Mouse (Mus musculus): ENCODE results near the gene Iqschfp. TPM values are rescaled to one million over a fixed set of nuclear protein-coding genes. Genes with fewer than 3 reads are reported as not detected.

Iqschfp gene
- polyA plus RNA-seq, 1 experiment from 2014 or later, result not detected

DNA sequence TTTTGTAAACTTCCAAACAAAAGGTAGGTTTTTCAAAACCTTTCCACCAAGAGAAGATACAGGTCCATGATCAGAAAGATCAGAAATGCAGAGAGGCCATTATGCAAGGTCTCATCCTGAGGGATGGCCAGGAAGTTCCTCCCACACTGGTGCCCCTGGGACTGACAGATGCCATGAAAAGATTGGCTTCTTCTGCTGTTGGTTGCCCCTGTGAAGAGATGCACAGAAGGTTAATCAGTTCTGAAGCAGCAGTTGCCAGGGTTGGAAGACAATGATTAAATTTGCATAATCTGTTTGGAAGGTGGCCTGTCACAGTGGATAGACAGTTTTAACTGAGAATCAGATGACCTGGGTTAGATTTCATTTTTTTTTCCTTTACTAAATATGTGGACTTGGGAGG is 491.6 kb downstream of the Iqschfp start:
- no peak overlapping the region for H3K4me3 ChIP-seq (replicated peaks)
- H3K9me3 ChIP-seq (replicated peaks), result no peaks in the 10 kb centered on the region
- no peak overlapping the region for H3K4me2 ChIP-seq
- no peaks in the 10 kb centered on the region; the same call in 1 of the 2 replicates for H3K27me3 ChIP-seq
- H3K9ac ChIP-seq, result no peak overlapping the region
- 0 out of 2 replicates have a peak, but pooled peaks cover 5% of the 10 kb centered on the region for H3K4me1 ChIP-seq
- no peak overlapping the region for H3K27ac ChIP-seq
- H3K36me3 ChIP-seq, result no peaks in the 10 kb centered on the region
- no peak for ATAC-seq (replicated peaks; ENCODE audit: low FRiP score)

DNA sequence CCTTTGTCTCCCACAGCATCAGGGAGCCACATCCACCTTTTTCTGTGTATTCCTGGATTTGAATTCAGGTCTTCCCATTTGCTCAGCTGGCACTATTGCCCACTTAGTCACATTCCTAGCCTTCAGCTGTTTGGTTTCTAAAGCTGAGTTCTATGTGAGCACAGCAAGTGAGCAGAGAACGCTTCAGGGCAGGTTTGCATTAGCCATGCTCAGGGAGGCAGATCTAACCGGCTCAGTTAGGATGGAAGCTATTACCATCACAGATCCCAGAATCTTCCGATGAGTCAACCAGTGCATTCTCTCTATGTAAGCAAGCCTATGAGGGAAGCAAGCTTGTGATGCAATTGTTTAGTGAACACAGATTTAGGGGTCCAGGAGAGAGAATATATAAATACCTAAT is 493.5 kb downstream of the Iqschfp start:
- H3K9ac ChIP-seq, result no peak overlapping the region
- no peak for ATAC-seq (replicated peaks; ENCODE audit: low FRiP score)
- H3K27me3 ChIP-seq, result no peaks in the 10 kb centered on the region; the same call in 1 of the 2 replicates
- H3K9me3 ChIP-seq (replicated peaks), result no peaks in the 10 kb centered on the region
- no peaks in the 10 kb centered on the region for H3K36me3 ChIP-seq
- H3K27ac ChIP-seq, result no peak overlapping the region
- H3K4me1 ChIP-seq, result no peaks in the 10 kb centered on the region
- H3K4me2 ChIP-seq, result no peak overlapping the region
- no peak overlapping the region for H3K4me3 ChIP-seq (replicated peaks)
- WGBS, result 81% methylated on average over 3 of the region's 3 CpGs

- H3K9me3 ChIP-seq (replicated peaks), result no peaks in the 10 kb centered on the region
- 79% methylated on average over 3 of the region's 3 CpGs for WGBS
Measured at GRCm38 (mm10) chr3:68388023-68388422, 496.0 kb downstream of the Iqschfp start.

DNA sequence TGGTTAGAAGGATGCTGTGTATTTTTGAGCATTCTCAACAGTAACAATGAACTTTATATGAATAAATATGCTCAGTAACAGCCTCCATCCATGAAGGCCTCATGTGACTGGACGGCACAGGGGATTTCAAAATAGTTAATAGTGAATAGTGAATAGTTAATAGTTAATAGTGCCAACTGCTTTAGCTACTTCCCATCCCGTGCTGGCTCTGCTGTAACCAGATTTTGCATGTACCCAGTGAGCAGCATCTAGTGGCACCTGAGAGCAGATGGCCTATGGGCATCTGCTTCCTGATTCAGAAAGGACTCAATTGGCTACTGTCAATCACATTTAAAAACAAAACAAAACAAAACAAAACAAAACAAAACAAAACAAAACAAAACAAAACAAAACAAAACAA is 501.5 kb downstream of the Iqschfp start:
- H3K4me1 ChIP-seq, result no peaks in the 10 kb centered on the region
- no peak overlapping the region for H3K4me3 ChIP-seq (replicated peaks)
- no peaks in the 10 kb centered on the region for H3K27me3 ChIP-seq
- no peaks in the 10 kb centered on the region for H3K36me3 ChIP-seq
- H3K4me2 ChIP-seq, result no peak overlapping the region
- H3K9me3 ChIP-seq (replicated peaks), result no peaks in the 10 kb centered on the region
- ATAC-seq (replicated peaks; ENCODE audit: low FRiP score), result no peak
- no peak overlapping the region for H3K9ac ChIP-seq
- 55% methylated on average over 2 of the region's 2 CpGs for WGBS
- no peak overlapping the region for H3K27ac ChIP-seq

More at GRCm38 (mm10) chr3:68388023-68388422, 496.0 kb downstream of the Iqschfp start:
- H3K4me1 ChIP-seq, result no peaks in the 10 kb centered on the region
- no peak overlapping the region for H3K4me3 ChIP-seq (replicated peaks)
- H3K9ac ChIP-seq, result no peak overlapping the region
- no peak overlapping the region for H3K4me2 ChIP-seq
- ATAC-seq (replicated peaks; ENCODE audit: low FRiP score), result no peak
- H3K36me3 ChIP-seq, result no peaks in the 10 kb centered on the region
- H3K27me3 ChIP-seq, result no peaks in the 10 kb centered on the region; the same call in 1 of the 2 replicates
- H3K27ac ChIP-seq, result no peak overlapping the region

DNA sequence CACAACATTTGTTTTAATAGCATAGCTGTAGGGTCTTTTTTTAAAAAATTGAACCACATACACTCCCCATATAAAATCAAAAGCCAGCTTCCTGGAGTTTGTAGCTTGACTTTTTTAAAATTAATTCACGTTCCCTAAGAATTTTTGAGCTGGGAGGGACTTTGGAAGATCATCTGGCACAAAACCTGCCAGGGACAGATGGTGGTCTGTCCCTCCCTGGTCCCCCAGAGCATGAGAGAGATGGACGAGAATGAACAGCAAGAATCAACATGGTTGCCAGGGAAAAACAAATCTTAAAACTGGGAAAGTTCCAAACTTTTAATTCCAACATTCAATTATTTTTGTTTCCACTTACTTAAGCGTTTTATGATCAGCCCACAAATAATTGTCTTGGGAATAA is 506.7 kb downstream of the Iqschfp start:
- no peak for ATAC-seq (replicated peaks; ENCODE audit: low FRiP score)
- no peak overlapping the region for H3K4me3 ChIP-seq (replicated peaks)
- H3K9ac ChIP-seq, result no peak overlapping the region
- H3K4me1 ChIP-seq, result no peaks in the 10 kb centered on the region
- 81% methylated on average over 3 of the region's 3 CpGs for WGBS
- no peaks in the 10 kb centered on the region for H3K27me3 ChIP-seq
- H3K27ac ChIP-seq, result no peak overlapping the region
- H3K4me2 ChIP-seq, result no peak overlapping the region
- H3K36me3 ChIP-seq, result no peaks in the 10 kb centered on the region
- no peaks in the 10 kb centered on the region for H3K9me3 ChIP-seq (replicated peaks)

GRCm38 (mm10) chr3:68400121-68400520 is 508.1 kb downstream of the Iqschfp start:
- 71% methylated on average over 7 of the region's 7 CpGs for WGBS
- no peak overlapping the region for H3K4me3 ChIP-seq (replicated peaks)
- no peaks in the 10 kb centered on the region for H3K27me3 ChIP-seq
- no peak overlapping the region for H3K9ac ChIP-seq
- no peak overlapping the region for H3K4me2 ChIP-seq
- no peaks in the 10 kb centered on the region for H3K36me3 ChIP-seq
- ATAC-seq (replicated peaks; ENCODE audit: low FRiP score), result no peak
- no peaks in the 10 kb centered on the region for H3K4me1 ChIP-seq
- H3K9me3 ChIP-seq (replicated peaks), result no peaks in the 10 kb centered on the region
- no peak overlapping the region for H3K27ac ChIP-seq

- H3K36me3 ChIP-seq, result no peaks in the 10 kb centered on the region
- no peaks in the 10 kb centered on the region for H3K4me1 ChIP-seq
- no peak overlapping the region for H3K9ac ChIP-seq
- no peaks in the 10 kb centered on the region for H3K9me3 ChIP-seq (replicated peaks)
- H3K4me2 ChIP-seq, result no peak overlapping the region
- no peak overlapping the region for H3K27ac ChIP-seq
- H3K4me3 ChIP-seq (replicated peaks), result no peak overlapping the region
- 81% methylated on average over 4 of the region's 4 CpGs for WGBS
- ATAC-seq (replicated peaks; ENCODE audit: low FRiP score), result no peak
- H3K27me3 ChIP-seq, result no peaks in the 10 kb centered on the region
Measured at GRCm38 (mm10) chr3:68403343-68403742, 511.3 kb downstream of the Iqschfp start.

GRCm38 (mm10) chr3:68403783-68404217 is 511.8 kb downstream of the Iqschfp start:
- no peak for ATAC-seq (replicated peaks; ENCODE audit: low FRiP score)
- Histone ChIP-seq H3K4me2 (no peak overlapping the region), H3K27ac (no peak overlapping the region), H3K9ac (no peak overlapping the region), H3K4me3 (replicated peaks) (no peak overlapping the region), H3K4me1 (no peaks in the 10 kb centered on the region), H3K9me3 (replicated peaks) (no peaks in the 10 kb centered on the region), H3K36me3 (no peaks in the 10 kb centered on the region), H3K27me3 (no peaks in the 10 kb centered on the region)
- WGBS, result 88% methylated on average over 2 of the region's 2 CpGs

GRCm38 (mm10) chr3:68405724-68406123 is 513.7 kb downstream of the Iqschfp start:
- 78% methylated on average over 5 of the region's 5 CpGs for WGBS
- H3K36me3 ChIP-seq, result no peaks in the 10 kb centered on the region
- H3K9me3 ChIP-seq (replicated peaks), result no peaks in the 10 kb centered on the region
- no peaks in the 10 kb centered on the region for H3K27me3 ChIP-seq
- no peak overlapping the region for H3K9ac ChIP-seq
- H3K4me1 ChIP-seq, result no peaks in the 10 kb centered on the region
- H3K27ac ChIP-seq, result no peak overlapping the region
- H3K4me2 ChIP-seq, result no peak overlapping the region
- ATAC-seq (replicated peaks; ENCODE audit: low FRiP score), result no peak
- H3K4me3 ChIP-seq (replicated peaks), result no peak overlapping the region

- no peak overlapping the region for H3K4me2 ChIP-seq
- no peaks in the 10 kb centered on the region for H3K9me3 ChIP-seq (replicated peaks)
- 36% methylated on average over 3 of the region's 3 CpGs for WGBS
- no peaks in the 10 kb centered on the region for H3K27me3 ChIP-seq
- no peak overlapping the region for H3K4me3 ChIP-seq (replicated peaks)
- ATAC-seq (replicated peaks; ENCODE audit: low FRiP score), result peak; percentile 60; the same call in 1 of the 2 replicates
- H3K4me1 ChIP-seq, result peaks cover 4% of the 10 kb centered on the region; the same call in 1 of the 2 replicates
- H3K27ac ChIP-seq, result no peak overlapping the region
- no peaks in the 10 kb centered on the region for H3K36me3 ChIP-seq
- no peak overlapping the region for H3K9ac ChIP-seq
Measured at GRCm38 (mm10) chr3:68412262-68412661, 520.2 kb downstream of the Iqschfp start.

DNA sequence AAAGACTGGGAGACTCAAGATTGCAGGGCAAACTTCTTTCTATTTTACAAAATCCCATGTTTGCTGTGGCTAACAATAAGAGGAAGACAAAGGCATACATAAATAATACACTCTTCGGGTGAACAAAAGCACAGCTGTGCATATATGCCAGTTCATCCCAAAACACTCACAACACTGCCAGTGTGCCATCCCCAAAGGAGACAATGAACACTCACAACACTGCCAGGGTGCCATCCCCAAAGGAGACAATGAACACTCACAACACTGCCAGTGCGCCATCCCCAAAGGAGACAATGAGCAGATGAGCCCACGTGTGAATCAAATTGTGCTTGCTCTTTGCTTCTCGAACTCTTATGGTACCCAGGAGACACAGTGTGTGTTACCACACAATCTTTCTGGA is 527.8 kb downstream of the Iqschfp start:
- ATAC-seq (replicated peaks; ENCODE audit: low FRiP score), result no peak
- Histone ChIP-seq H3K27ac (no peak overlapping the region), H3K4me1 (no peaks in the 10 kb centered on the region), H3K36me3 (no peaks in the 10 kb centered on the region), H3K4me2 (no peak overlapping the region), H3K27me3 (no peaks in the 10 kb centered on the region), H3K4me3 (replicated peaks) (no peak overlapping the region), H3K9ac (no peak overlapping the region), H3K9me3 (replicated peaks) (no peaks in the 10 kb centered on the region)
- 81% methylated on average over 4 of the region's 4 CpGs for WGBS

DNA sequence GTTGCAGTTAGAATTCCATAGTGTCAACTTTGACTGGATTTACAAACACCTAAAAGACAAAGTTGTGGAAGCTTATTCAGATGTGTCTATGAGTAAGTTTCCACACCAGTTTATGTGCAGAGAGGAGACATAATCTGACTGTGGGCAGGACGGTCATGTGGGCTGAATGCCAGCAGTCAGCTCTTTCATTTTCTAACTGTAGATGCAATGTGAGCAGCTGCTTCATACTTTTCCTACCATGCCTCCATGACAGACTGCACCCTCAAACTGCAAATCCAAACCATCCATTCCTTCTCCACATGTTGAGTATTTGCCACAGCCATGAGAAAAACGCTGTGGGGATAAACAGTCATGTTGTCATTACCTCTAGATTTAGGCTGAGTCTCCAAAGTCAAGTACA is 528.9 kb downstream of the Iqschfp start:
- no peak overlapping the region for H3K27ac ChIP-seq
- no peak overlapping the region for H3K4me2 ChIP-seq
- H3K9ac ChIP-seq, result no peak overlapping the region
- no peaks in the 10 kb centered on the region for H3K4me1 ChIP-seq
- ATAC-seq (replicated peaks; ENCODE audit: low FRiP score), result no peak
- H3K9me3 ChIP-seq (replicated peaks), result no peaks in the 10 kb centered on the region
- 82% methylated on average over 2 of the region's 2 CpGs for WGBS
- no peak overlapping the region for H3K4me3 ChIP-seq (replicated peaks)
- no peaks in the 10 kb centered on the region for H3K27me3 ChIP-seq
- H3K36me3 ChIP-seq, result no peaks in the 10 kb centered on the region

GRCm38 (mm10) chr3:68421849-68422248 is 529.8 kb downstream of the Iqschfp start:
- Histone ChIP-seq H3K36me3 (no peaks in the 10 kb centered on the region), H3K4me2 (no peak overlapping the region), H3K9ac (no peak overlapping the region), H3K27me3 (no peaks in the 10 kb centered on the region), H3K9me3 (replicated peaks) (no peaks in the 10 kb centered on the region), H3K4me1 (no peaks in the 10 kb centered on the region), H3K27ac (no peak overlapping the region), H3K4me3 (replicated peaks) (no peak overlapping the region)
- ATAC-seq (replicated peaks; ENCODE audit: low FRiP score), result no peak
- 91% methylated on average over 2 of the region's 2 CpGs for WGBS

Measured in kidney, embryonic 15.5 days (tissue).